Mouse (Mus musculus): ENCODE results near the gene Arhgef10l. TPM values are rescaled to one million over a fixed set of nuclear protein-coding genes. Genes with fewer than 3 reads are reported as not detected.

Gene Arhgef10l
- total RNA-seq, 1 experiment from 2014 or later, result 5.4 TPM

DNA sequence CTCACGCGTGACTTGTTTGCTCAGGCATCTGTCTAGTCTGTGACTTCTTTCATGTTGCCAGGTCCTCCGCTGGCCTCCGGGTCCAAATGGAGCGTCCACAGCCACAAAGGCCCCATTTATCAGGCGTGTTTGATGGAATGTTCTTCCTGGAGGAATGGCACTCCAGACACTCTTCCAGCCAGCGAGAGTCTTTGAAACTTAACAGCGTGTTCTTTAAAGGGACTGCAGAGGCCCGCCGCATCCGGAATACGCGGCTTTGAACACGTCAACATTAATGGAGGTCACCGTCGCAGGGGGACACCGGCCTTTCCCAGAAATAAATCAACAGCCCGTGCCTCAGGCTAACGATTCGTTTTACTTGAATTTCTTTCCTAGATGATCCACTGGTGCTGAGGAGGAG, 168.6 kb downstream of the Arhgef10l start:
- ATAC-seq (replicated peaks in 1 of 2; ENCODE audit: insufficient read depth in 1 of 2, low FRiP score in 2 of 2, low TSS enrichment in 1 of 2, low read depth in 1 of 2, poor library complexity in 2 of 2, severe bottlenecking in 2 of 2), result no peak

DNA sequence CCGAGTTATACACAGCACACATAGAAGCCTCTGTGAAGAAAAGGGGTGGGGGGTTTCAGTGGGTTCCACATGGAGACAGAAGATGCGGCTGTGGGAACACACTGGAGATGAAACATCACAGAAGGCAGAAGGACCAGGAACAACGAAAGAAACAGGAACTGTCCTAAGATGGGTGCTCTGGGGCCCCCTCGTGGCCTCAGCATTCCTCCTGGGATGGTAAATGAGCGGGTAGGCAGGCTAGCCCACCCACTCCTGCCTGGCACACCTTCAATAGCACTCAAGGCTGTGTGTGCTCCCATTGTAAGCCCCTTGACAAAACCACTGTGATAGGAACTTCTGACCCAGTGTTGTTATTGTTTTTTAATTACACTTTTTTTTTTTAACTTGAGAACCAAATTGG, 174.3 kb downstream of the Arhgef10l start:
- ATAC-seq (replicated peaks in 1 of 2; ENCODE audit: insufficient read depth in 1 of 2, low FRiP score in 2 of 2, low TSS enrichment in 1 of 2, low read depth in 1 of 2, poor library complexity in 2 of 2, severe bottlenecking in 2 of 2), result no peak

DNA sequence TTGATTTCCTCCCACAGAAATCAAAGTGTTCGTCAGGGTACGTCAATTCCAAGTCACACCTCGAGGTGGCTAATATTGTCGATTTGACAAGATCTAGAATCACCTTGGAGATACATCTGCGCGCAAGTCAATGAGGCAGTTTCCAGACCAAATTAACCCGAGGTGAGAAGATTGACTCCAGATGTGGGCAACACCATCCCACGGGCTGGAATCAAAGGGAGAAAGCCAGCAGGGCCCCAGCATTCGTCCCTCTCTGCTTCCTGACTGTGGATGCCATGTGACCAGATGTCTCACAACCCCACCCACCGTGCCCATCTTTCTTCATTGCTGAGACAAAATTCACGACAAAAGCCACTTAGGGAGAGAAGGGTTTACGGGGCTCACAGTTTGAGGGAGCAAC, 180.4 kb downstream of the Arhgef10l start:
- ATAC-seq (replicated peaks in 1 of 2; ENCODE audit: insufficient read depth in 1 of 2, low FRiP score in 2 of 2, low TSS enrichment in 1 of 2, low read depth in 1 of 2, poor library complexity in 2 of 2, severe bottlenecking in 2 of 2), result no peak

DNA sequence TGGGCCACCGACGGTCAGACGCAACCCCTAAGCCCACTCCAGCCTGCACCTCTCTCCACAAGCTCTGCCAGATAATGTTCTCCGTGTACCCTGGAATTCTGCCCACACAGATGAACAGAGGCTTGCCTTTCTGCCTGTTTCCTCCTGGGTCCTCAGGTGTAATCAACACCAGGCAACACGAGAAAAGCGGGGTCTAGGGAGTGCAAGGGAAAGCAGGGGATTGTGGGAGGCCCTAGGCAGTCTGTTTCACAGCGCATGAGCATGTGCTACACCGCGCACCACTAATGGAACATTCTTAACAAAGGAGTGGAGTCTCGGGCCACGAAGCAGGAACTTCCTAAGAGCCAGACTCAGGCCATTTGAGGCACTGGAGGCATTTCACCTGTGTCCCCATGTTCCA, 182.7 kb downstream of the Arhgef10l start:
- no peak for ATAC-seq (replicated peaks in 1 of 2; ENCODE audit: insufficient read depth in 1 of 2, low FRiP score in 2 of 2, low TSS enrichment in 1 of 2, low read depth in 1 of 2, poor library complexity in 2 of 2, severe bottlenecking in 2 of 2)

DNA sequence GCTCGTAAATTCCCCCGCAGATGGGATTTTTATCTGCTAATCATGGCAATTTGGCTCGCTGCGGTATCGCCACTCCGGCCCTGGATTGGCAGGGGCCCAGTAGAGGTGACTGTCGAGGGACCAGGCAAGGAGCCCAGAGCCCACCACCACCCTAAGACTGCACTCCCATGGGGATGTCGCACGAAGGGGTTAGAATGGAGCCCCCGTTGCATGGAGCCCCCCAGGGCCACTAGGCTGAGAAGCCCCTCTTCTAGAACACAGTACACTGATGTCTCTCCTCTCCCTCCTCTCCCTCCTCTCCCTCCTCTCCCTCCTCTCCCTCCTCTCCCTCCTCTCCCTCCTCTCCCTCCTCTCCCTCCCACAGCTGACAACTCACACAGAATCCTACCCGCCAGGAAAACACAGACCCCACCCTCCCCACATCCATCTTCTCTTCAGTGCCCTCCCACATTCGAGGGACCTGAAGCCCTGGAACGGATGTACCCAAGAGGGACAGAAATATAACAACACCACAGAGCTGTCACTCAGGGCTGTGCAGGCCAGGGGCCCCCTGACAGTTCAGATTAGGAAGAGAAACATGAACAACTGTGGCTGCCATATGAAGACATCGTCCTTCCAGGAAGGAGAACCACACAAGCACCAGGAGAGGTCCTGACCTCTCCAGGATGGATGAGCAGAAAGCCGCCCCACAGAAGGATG, 185.3 kb downstream of the Arhgef10l start:
- ATAC-seq (replicated peaks in 1 of 2; ENCODE audit: insufficient read depth in 1 of 2, low FRiP score in 2 of 2, low TSS enrichment in 1 of 2, low read depth in 1 of 2, poor library complexity in 2 of 2, severe bottlenecking in 2 of 2), result no peak

DNA sequence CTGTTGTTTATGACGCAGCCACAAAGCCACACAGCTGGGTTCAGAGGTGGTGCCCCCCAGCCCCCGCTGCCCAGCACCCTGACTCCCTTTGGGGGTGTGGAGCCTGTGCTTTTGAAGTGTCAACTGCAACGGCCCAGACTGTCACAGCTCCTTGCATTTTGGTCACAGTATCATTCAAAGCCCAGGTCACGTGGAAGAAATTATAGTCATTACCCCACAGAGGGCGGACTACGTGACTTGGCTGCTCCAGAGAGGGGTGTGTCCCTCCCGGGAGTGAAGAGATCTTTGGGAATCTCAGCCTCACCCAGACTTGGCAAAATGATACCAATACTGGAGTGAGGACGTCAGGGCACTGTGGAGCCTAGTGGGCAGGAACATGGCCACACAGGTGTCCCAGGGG, 190.6 kb downstream of the Arhgef10l start:
- ATAC-seq (replicated peaks in 1 of 2; ENCODE audit: insufficient read depth in 1 of 2, low FRiP score in 2 of 2, low TSS enrichment in 1 of 2, low read depth in 1 of 2, poor library complexity in 2 of 2, severe bottlenecking in 2 of 2), result no peak

DNA sequence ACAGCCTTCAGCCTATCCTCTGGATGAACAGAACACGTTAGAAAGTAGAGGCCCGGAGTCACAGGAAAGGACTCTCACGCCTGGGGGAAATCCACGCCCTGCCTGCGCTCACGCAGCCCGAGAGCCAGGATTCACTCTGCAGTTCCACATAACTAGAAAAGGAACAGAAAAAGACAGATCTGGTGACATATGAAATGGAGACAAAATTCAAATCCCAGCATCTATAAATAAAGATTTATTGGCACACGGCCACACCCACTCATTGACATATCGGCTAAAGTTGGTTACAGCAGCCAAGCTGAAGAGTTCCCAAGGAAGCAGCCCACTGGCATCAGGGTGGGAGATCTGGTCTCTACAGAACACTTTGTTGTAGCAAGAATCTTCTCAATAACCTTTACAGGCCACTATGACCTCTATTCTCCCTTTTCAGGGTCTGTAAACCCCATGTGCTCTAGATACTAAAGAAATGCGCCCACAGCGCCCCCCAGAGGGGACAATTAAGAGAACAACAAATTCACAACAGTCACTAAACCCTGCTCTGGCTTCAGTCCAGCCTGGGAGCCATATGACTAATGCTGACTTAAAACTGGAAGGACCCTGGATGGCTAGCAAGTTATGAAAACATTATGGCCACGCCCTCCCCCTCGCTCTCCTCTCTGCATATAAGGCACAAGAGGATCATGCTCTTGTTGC, 195.9 kb downstream of the Arhgef10l start:
- no peak for ATAC-seq (replicated peaks in 1 of 2; ENCODE audit: insufficient read depth in 1 of 2, low FRiP score in 2 of 2, low TSS enrichment in 1 of 2, low read depth in 1 of 2, poor library complexity in 2 of 2, severe bottlenecking in 2 of 2)

DNA sequence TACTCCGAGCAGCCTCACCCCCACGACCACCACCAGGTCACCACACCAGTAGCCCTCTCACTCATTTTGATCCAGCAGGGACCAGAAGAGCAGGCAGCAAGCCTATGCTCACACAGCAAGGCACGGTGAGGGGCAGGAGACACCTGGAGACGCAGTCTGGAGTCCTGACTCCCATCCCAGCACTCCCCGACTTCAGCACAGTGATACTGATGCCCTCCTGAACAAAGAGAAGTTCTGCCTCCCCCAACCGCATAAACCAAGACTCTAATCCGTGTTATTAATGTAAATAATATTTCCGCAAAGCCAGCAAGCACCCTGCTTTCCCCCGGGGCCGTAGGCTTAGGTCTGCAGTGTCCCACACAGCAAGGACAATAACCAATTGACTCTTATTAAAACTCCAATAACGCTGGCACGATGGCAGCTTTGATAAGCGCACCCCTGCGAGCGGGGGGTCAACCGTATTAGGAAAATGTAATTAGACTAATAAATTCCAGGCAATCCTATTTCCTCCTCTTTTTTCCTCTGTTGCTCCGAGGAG, 198.5 kb downstream of the Arhgef10l start:
- no peak for ATAC-seq (replicated peaks in 1 of 2; ENCODE audit: insufficient read depth in 1 of 2, low FRiP score in 2 of 2, low TSS enrichment in 1 of 2, low read depth in 1 of 2, poor library complexity in 2 of 2, severe bottlenecking in 2 of 2)

Other genes with a start within 250 kb of the Arhgef10l start
- gene Rcc2, start 34.5 kb upstream of the Arhgef10l start, total RNA-seq (2017), result 128 and 156 TPM in 2 replicates
- not detected in 2 replicates for gene Padi6, start 76.6 kb upstream of the Arhgef10l start, total RNA-seq (2017)
- gene Padi4, start 108.2 kb upstream of the Arhgef10l start, total RNA-seq (2017), result 34.5 and 41.8 TPM in 2 replicates
- 0.35 TPM in 1 of 2 replicates, not detected in the other for gene Padi3, start 144.6 kb upstream of the Arhgef10l start, total RNA-seq (2017)
- 0.25 and 0.30 TPM in 2 replicates for gene Padi1, start 179.8 kb upstream of the Arhgef10l start, total RNA-seq (2017)
- gene Padi2, start 240.3 kb upstream of the Arhgef10l start, total RNA-seq (2017), result 11.0 and 12.1 TPM in 2 replicates